Mouse (Mus musculus): Measurements from ENCODE around the gene Itpr1.

Gene Itpr1

DNA sequence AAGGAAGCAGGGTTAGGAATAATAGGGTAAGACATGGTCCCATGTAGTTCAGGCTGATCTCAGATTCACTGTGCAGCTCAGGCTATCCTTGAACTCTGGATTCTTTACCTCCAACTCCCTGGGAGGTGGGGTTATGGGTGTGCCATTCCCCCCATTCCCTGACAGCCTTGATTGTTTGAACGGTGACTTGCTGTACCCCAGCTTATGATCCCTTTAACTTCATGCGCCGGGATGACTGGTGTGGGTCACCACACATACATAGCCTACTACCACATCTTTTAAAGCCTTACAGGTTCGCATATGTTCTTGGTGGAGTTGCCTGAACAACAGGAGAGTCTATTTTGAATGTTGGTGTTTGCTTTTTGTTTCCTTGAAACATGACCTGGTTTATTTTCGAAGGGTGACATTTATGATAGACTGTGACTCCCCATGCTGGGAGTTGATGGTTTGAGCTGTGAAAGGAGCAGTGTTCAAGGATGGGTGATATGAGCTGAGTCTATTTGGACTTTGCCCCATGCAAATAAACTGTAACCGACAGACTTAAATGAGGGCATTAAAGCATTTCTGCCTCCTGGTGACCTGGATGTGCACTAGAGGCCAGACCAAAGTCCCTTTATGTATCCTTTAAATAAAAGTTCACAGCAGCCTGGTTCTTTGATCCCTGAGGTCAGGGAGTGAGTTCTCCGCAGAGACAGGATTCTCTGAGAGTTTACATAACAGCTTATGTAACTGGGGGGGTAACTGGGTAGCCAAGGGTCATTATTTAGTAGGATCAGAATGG lies 273.5 kb downstream of the Itpr1 start:
- DNase-seq, result no peak

- DNase-seq, result no peak
Measured at GRCm38 (mm10) chr6:108487300-108487835, 274.5 kb downstream of the Itpr1 start.

- no peak for DNase-seq
Measured at GRCm38 (mm10) chr6:108488250-108488649, 275.4 kb downstream of the Itpr1 start.

DNA sequence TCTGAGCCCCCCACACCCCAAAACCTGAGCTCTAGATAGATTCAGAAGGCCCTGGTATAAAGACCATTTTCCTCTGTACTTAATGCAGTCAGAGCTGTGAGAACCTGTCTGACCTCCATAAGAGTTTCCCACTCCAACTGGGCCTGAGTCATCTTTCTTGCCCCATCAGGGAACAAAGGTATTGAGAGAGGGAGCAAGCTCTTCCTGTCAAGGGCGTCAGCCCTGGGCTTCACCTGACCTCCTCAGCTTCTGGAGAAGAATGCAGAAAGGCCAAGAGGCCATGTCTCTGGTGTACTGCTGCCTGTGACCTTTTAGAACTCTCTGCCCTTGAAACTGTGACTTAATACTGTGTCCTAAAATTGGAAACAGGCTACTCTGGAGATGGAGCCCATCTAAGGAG lies 279.1 kb downstream of the Itpr1 start:
- no peak for DNase-seq

DNA sequence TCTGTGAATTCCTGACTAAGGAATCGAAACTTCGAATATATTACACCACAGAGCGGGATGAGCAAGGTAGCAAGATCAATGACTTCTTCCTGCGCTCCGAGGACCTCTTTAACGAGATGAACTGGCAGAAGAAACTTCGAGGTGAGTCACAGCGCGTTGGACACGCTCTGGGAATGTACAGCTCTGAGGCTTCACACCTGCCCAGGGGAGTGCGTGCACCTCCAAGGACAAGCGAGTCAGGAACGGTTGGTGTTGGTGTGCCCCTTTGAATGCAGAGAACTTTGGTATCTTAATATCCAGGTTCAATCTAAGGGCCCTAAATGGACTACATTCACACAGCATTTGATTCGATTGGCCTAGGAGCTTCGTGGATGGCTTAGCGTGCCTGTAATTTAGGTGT lies 280.9 kb downstream of the Itpr1 start:
- DNase-seq, result no peak

DNA sequence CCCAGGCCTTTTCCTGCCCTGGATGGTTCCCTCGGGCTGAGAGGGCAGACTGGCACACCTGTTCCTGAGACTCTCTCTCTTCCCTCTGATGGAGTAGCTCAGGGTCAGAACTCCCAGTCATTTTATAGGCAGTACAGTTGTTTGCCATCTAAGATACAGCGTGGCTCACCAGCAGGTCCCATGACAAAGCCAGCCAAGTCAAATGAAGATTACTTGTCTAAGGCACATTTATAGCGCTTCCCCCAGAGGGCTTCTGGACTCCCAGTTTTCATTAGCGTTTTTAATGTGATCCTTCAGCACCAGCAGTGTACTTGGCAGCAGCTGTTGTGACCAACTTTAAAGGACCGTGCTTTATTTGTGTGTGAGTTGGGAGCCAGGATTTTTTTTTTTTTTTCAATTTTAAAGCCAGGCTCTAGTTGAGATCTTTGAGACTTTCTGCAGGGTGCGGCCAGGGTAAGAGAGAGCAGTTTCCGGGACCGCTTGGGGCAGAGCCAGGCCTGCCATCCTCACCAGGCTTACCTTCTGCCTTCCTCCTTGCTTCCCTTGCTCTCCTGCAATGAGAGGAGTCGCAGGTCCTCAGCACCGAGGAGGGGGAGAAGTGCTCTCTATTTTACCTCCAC lies 281.4 kb downstream of the Itpr1 start:
- DNase-seq, result no peak

GRCm38 (mm10) chr6:108494994-108495393 lies 282.1 kb downstream of the Itpr1 start:
- no peak for DNase-seq

DNA sequence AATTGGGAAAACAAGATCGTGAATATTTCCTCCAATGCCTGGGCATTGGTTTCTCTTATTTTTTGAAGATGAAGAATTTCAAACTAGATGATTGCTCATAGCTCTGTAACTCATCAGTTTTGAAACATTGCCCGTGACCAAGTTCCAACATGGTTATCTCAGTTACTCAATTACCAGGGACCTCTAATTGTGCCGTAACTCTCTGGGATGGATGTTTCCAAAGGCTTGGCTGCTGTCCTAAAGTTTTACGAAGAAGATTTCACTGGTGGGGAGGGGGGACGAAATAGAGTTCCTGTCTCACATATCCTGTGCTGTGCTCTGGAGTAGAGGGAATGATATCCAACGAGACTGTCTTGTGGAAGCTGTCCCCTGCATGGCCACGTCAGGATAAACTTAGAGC lies 285.2 kb downstream of the Itpr1 start:
- no peak for DNase-seq

GRCm38 (mm10) chr6:108503651-108504050 lies 290.8 kb downstream of the Itpr1 start:
- no peak for DNase-seq

- no peak for DNase-seq
Measured at GRCm38 (mm10) chr6:108504717-108505116, 291.8 kb downstream of the Itpr1 start.

- no peak for DNase-seq
Measured at GRCm38 (mm10) chr6:108506161-108506560, 293.3 kb downstream of the Itpr1 start.

DNA sequence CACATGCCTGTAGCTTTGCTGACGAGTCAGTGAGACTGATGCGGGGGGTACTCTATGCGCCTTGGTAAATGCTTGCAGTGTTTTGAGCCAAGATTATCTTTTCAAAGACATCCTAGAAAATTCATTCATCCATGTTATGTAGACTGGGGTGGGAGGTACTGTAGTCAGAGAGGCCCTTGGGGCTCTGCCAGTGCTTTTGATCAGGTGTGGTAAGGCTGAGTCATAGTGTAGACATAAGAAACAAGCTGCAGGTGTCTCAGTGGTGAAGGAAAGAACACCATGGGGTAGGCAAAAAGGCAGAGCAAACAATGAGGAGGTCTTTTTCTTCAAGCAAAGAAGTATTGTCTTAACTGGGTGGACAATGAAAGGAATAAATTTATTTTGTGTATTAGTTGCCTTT lies 294.4 kb downstream of the Itpr1 start:
- DNase-seq, result no peak

DNA sequence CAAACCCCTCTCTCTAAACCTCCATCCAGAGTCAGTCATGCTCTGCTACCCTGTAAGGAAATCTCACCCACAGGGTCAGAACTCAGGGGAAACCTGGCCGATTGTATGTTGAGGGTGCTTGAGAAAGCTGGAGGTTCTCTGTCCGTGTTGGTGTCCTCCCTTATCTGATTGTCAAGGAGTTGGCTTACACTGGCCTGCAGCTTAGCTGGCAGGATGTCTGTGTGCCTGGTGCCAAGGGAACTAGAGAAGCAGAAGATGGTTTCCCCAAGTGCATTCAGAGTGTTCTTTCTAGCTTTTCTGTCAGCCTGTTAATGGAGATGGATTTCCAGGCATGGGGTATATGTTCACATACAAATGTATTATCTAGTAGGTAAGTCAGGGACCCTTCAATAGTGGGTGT lies 296.4 kb downstream of the Itpr1 start:
- DNase-seq, result no peak

DNA sequence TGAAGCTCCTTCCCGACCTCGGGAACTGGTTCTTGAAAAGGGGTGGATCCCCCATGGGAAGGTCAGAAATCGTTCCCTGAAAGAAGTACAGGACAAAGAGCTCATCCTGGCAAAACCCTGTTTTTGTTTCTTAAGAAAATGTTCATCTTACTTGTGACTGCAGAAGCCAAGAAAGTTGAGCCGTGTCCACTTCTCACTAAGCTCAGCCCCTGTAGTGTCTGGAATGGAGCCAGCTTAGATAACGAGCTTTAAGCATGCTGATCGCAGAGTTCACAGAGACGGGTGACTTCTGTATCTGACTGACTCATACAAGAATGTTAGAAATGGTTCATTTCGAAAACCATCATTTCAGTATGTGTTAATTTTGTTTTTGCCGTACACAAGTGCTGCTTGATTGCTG lies 297.2 kb downstream of the Itpr1 start:
- DNase-seq, result no peak

DNA sequence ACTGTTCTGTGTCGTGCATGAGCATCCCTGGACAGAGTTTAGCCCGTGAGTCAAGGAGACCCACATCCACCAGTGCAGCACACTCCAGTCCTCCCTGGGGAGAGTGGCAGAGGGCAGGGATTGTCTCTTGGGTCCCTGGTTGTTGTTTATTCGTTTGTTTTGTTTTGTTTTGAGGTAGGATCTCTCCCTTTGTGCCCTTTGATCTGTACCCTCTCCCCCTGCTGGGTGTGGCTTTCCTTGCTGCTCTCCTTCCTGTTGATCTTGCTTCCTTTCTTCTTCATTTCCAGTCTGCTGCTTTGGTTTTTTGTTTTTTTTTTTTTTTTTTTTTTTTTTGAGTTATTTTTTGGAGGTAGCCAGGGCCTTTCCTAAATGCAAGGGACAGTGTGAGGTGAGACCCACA lies 299.2 kb downstream of the Itpr1 start:
- DNase-seq, result no peak

GRCm38 (mm10) chr6:108512994-108513393 lies 300.1 kb downstream of the Itpr1 start:
- DNase-seq, result no peak

GRCm38 (mm10) chr6:108516248-108516647 lies 303.4 kb downstream of the Itpr1 start:
- DNase-seq, result no peak

DNA sequence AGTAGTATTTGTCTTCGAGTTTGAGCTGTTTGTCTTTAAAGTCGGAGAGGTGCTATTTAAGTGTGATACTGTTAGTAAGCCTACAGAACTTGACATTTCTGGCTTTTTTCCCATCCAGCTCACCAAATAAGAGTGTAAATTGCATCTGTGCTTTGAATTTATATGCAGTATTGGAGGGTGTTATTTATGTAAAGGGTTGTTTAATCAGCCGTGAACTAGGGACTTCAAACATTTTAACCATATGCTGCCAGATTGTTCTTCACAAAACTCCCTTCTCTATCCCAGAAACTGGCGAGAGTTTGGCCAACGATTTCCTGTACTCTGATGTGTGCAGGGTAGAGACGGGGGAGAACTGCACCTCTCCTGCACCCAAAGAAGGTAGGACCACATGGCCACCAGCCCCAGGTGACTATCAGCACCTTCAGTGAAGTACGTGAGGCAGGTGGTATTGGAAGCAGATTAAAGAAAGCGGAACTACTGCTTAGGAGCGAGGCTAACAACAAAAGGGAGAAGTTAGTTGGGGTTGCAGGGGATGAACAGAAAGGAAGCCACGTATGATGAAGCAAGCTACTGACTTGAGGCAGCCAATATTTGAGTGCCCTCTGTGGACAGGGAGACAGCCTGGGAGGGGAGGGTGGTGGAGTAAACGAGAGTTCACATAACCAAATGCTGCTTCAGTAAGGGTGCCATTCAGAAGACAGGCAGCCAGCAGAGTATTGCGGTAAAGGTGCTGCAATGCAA lies 304.5 kb downstream of the Itpr1 start:
- no peak for DNase-seq

- DNase-seq, result no peak
Measured at GRCm38 (mm10) chr6:108517986-108518385, 305.1 kb downstream of the Itpr1 start.

GRCm38 (mm10) chr6:108518552-108518951 lies 305.7 kb downstream of the Itpr1 start:
- DNase-seq, result no peak

DNA sequence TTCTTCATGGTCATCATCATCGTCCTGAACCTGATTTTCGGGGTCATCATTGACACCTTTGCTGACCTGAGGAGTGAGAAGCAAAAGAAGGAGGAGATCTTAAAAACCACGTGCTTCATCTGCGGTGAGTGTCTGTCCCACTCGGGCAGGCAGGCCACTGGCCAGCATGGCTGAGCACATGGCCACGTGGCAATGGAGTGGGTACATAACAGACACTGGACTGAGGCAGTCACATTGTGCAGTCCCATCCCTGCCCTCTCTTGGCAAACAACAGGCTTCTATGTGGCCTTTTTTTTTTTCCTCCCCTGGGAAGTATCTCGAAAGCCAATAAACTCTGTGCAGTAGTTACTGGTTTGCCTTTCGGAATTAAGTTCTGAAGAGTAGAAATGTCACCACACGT lies 306.4 kb downstream of the Itpr1 start:
- no peak for DNase-seq

GRCm38 (mm10) chr6:108523956-108524616 lies 311.2 kb downstream of the Itpr1 start:
- no peak for DNase-seq

- no peak for DNase-seq
Measured at GRCm38 (mm10) chr6:108524617-108525010, 311.7 kb downstream of the Itpr1 start.

Data from right cerebral cortex, postnatal 25 days (tissue).